Mouse (Mus musculus): ENCODE results near the gene Selp.

Selp gene

GRCm38 (mm10) chr1:164176856-164177255 lies 61.8 kb downstream of the Selp start:
- DNase-seq (ENCODE audit: low read depth, low spot score), result no peak

GRCm38 (mm10) chr1:164178429-164178828 lies 63.4 kb downstream of the Selp start:
- DNase-seq (ENCODE audit: low read depth, low spot score), result no peak

GRCm38 (mm10) chr1:164184142-164184870 lies 69.2 kb downstream of the Selp start:
- peak; percentile 75 for DNase-seq (ENCODE audit: low read depth, low spot score)

GRCm38 (mm10) chr1:164184871-164185223 lies 69.8 kb downstream of the Selp start:
- no peak for DNase-seq (ENCODE audit: low read depth, low spot score)

GRCm38 (mm10) chr1:164185316-164185715 lies 70.3 kb downstream of the Selp start:
- no peak for DNase-seq (ENCODE audit: low read depth, low spot score)

GRCm38 (mm10) chr1:164187002-164187560 lies 72.0 kb downstream of the Selp start:
- no peak for DNase-seq (ENCODE audit: low read depth, low spot score)

GRCm38 (mm10) chr1:164199551-164199950 lies 84.5 kb downstream of the Selp start:
- no peak for DNase-seq (ENCODE audit: low read depth, low spot score)

Measured in mesoderm, embryonic 11.5 days (tissue).